Mouse (Mus musculus) cerebellum, postnatal 14 days (tissue): Measurements from ENCODE around the gene Mdh2.

Experiments used
- DNase-seq, 2 experiments: peaks; one replicate each; pipeline ENCODE4 v3.0.0; 2021; ENCODE audit warnings: mixed read lengths in 2 of 2

Gene Mdh2

DNA sequence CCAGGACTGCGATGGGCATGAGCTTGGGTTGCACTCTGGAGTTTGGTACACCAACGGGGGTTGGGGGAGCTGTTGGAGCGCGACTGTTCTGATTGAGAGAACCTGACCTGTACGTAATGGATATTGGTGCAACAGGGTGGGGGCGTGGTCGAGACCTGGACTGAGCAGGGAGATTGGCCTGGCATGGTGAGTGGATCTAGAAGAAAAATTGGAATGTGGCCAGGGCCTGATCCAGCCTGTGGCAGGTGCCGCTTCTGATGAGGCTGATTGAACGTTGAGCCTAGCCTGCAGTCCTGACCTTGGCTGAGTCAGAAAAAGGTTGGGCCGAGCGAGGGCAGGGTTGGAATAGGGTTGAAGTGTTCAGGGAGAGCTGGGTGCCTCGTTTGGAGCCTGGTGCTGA is 57.7 kb downstream of the Mdh2 start:
- DNase-seq = peak; percentile 67 to 75
